Comparison of ENCODE assay signal across 18 mouse cellular contexts in the genomic region with DNA sequence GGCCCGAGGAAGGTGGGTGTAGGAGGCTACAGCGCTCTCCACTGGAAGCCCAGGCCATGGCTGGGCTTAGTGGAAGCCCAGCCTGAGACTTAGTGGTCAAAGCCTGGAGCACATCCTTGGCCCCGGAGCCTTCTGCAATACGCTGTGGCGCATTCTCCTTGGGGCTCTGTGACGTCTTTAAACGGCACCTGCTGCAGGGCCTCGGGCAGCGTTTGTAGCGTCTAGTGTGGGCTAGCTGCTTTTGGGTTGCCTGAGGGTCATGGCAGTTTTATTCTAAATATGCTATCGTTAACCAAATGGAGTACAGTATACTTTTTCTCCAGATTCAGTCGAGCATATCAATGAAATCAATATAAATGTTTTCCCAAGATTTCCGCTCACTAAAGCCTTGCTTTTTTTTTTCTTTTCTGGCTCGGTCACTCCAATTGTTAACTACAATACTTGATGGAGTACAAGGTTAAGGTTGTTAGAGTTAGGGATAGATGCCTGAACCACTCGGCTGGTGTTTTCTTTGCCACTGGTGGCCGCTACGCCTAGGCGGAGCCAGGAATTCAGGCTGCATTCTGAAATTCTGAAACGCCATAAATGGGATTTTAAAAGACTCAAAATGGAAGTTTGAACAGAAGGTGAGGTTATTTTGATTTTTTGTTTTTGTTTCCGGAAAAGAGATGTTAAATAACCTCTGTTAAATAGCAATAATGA. TPM values are rescaled to one million over a fixed set of nuclear protein-coding genes. Genes with fewer than 3 reads are reported as not detected.
"Had no signal": no experiment of that assay in that cellular context is flagged by ENCODE, and none has a peak within 500 bp of the region (broad histone marks: within the 10 kb centered on the region; RNA-seq: fewer than 3 reads in every experiment).

Gene Olfr212 (plus strand): TSS at position 215 of the 702 bp plus-strand sequence.

RNA-seq across cellular contexts. Expression of gene Olfr212, which starts in this region (rescaled TPM):
- total RNA-seq: layer of hippocampus, postnatal 36 days; left cerebral cortex, adult 2 months; left cerebral cortex, postnatal 10 days; liver, adult 2 months; midbrain, postnatal 0 days had no signal
- polyA plus RNA-seq: kidney, embryonic 15.5 days; limb, embryonic 11.5 days; liver, adult 2 months; liver, embryonic 13.5 days; liver, embryonic 16.5 days; lung, adult 2 months; lung, embryonic 16.5 days; midbrain, embryonic 14.5 days; neural tube, embryonic 12.5 days; neural tube, embryonic 15.5 days; small intestine, adult 2 months; spleen, adult 2 months; stomach, embryonic 16.5 days; thymus, adult 2 months had no signal
